Mouse (Mus musculus): ENCODE results near the gene Rab5c.

Gene Rab5c

DNA sequence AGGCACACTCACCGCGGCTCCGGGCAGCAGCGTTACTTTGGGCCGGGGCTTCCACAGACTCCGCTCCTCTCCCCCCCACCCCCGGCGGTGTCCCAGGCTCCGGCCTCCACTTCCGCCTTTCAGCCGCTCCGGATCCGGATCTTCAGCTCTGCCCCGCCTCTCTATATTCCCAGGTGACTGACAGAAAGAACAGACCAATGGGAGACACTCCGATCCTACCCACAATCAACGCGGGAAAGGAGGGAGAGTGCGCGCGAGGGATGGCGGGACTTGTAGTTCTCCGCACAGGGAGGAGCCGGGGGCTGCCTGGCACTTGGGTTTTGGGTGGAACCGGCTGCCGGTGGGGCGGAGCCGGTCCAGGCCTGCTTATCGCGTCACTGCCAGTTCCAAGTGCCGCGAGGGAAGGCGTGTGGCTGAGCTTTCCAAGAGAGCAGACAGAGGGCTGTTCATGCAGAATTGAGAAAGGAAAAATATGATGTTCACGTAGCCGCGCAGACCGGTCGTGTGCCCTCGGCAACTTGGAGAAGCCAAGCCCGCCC lies at the start of gene Rab5c:
Rab5c (minus strand) TSS at position 150 of the 539 bp plus-strand sequence.
- DNase-seq (ENCODE audit: low read depth, low spot score), result peak; percentile 98

DNA sequence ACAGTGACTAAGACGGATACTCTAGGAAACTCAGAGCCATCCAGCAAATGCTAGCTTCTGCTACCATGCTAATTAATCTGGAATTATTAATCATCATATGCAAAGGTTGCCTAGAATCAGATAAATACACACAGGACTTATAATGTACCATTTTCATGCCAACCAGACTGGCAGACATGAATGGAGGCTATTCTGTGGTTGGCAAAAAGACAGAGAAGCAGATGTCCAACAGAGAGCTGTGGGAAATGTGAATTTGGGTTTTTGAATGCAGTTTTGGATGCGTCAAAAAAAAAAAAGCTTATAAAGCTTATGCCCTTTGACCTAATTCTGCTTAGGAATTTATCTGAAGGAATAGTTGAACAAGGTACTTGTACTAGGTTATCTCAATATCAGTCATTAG lies 47.8 kb upstream of the Rab5c start:
- DNase-seq (ENCODE audit: low read depth, low spot score), result no peak

DNA sequence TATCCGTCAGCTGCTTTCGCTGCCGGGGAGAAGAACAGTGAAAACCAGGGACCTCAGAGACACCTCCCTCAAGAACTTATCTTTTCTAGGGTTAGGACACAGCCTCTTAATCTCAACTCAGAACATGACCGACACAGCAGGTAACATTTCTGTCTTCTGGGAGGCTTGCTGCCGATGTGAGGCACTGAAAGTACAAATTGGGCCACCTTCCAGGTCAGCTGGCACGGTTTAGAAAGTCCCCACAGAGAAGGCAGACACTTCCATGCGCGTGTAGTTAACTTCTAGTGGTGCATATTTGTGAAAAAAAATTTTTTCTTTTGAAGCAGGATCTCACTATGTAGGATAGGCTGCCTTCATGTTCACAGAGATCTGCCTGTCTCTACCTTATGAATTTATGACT lies 46.3 kb upstream of the Rab5c start:
- DNase-seq (ENCODE audit: low read depth, low spot score), result no peak

DNA sequence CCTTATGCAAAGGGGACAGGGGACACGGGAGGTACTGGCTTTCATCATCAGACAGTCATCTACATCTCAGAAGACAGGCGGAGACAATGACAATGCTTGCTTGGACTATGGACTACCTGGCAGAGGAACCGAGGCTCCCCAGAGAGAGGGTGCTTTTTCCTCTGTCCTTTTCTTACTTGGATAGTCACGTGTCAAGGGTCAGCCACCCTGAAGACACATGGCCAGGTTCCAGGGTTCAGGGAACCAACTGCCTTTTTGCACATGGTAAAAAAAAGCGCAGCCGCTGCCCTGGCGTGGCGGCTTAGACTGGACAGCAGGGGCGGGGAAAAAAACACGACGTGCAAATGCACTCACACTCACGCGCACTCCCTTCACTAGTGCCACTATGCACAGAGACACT lies 44.6 kb upstream of the Rab5c start:
- no peak for DNase-seq (ENCODE audit: low read depth, low spot score)

DNA sequence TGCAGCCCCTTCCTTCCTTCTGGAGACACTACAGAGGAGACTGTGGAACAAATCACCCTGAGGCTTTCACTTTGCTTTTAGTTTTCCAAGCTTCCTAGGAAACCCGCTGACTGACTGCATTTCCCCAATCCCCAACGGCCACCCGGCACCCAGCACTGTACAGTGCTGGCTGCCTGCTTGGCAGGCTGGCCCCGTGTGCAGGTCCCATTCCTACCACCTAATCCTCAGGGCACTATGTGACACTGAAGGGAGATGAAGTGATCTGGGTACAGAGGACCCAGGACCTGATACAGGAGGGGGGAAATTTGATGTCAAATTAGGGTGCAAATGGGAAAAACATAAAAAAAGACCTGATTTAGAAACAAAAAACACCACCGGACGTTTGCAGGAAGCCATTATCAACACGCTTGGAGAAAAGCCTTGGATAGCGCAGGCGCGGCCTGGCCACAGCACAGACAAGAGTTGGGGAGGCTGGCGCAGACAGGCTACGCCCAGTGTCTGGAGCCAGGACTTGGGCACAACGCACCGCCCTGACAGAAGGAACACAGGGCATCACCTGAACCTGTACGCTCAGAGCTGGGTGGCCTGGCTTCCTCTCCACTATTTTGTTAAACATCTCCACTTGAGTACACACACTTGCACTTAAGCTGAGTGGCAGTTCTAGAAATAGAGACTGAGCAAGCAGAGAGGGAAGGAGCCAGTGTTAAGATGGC lies 43.9 kb upstream of the Rab5c start:
- no peak for DNase-seq (ENCODE audit: low read depth, low spot score)

DNA sequence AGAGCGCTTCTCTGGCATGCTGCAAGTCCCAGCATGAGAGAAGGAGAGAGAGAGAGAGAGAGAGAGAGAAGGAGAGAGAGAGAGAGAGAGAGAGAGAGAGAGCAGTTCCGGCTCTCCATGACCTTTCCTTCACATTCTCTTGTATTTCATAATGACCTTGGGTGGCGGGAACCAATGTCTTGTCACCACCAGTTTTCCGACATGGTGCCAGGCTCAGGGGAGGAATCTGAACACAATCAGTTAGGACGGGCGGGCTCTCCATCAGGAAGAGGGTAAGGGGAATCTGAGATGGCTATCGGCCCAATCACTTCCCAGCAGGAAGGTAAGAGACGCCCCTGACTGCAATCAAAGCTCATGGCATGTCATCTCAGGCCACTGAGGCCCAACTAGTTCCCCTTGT lies 42.2 kb upstream of the Rab5c start:
- DNase-seq (ENCODE audit: low read depth, low spot score), result no peak

DNA sequence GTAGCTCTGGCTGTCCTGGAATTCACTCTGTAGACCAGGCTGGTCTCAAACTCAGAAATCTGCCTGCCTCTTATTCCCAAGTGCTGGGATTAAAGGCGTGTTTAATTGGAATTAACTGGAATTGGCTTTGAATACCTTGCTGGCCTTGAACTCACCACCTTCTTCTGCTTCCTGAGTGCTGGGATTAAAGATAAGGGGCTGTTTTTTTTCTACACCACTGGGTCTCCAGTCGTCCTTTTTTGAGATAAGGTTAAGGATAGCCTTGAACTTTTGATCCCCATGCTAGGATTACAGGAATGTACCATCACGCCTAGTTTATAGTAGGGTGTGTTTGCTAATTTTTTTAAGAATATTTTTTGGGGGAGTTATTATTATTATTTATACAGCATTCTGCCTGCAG lies 40.1 kb upstream of the Rab5c start:
- DNase-seq (ENCODE audit: low read depth, low spot score), result no peak

DNA sequence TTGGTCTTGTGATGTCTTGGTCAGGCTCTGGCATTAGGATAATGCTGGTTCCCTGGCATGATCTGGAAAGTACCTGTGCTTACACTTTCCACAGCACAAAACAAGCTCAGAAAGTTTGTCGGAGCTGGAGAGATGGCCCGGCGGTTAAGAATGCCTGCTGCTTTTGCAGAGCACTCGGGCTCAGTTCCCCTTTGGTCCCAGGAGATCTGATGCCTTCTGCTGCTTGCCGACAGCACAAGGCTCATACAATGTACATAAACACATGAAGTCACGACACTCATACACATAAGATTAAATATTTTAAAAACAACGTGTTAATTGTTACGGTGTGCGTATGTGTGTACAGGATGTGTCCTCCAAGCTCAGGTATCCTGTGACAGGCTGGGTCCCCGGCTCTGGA lies 37.9 kb upstream of the Rab5c start:
- DNase-seq (ENCODE audit: low read depth, low spot score), result no peak

DNA sequence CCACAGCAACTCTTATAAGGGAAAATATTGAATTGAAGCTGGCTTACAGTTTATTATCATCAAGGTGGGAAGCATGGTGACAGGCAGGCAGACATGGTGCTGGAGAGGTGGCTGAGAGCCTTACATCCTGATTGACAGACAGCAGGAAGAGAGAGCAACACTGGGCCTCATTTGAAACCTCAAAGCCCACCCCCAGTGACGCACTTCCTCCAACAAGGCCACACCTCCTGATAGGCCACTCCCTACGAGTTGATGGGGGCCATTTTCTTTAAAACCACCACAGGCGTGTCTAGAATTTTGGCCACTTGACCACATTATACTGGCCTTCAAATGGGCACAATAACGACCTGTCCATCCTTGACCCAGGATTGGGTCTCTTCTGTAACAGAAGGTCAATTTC lies 36.2 kb upstream of the Rab5c start:
- DNase-seq (ENCODE audit: low read depth, low spot score), result no peak

DNA sequence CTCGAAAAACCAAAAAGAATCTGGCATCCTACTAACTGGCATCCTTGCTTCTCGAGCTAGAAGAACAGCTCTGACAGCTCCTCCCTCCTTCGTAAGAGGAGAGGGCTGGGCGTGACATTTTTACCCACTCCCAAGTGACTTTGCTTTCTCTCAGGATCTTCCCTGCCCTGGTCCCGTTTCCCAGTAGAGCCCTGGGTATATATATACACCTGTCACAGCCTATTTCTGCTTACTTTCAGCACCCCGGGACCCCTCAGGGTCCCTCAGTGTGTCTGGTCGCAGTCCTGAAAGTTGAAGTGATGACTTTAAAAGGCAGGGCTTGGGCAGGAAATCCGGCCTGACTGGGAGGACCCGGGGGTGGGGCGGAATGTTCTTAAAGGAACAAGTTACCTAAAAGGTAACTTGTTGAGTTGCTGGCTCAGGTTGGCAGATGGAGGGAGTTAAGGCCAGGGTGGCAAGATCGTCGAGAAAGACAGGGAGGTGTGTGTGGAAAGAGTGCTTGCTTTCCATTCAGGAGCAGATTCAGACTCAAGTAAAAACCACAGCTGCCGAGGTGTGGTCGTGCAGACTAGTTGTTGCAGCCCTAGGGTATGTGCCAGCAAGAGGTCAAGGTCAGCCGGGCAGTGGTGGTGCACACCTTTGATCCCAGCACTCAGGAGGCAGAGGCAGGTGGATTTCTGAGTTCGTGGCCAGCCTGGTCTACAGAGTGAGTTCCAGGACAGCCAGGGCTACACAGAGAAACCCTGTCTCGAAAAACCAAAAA lies 32.8 kb upstream of the Rab5c start, which contains the start of gene Ghdc:
Ghdc (minus strand) TSS at position 312 of the 763 bp plus-strand sequence.
- DNase-seq (ENCODE audit: low read depth, low spot score), result peak; percentile 39

DNA sequence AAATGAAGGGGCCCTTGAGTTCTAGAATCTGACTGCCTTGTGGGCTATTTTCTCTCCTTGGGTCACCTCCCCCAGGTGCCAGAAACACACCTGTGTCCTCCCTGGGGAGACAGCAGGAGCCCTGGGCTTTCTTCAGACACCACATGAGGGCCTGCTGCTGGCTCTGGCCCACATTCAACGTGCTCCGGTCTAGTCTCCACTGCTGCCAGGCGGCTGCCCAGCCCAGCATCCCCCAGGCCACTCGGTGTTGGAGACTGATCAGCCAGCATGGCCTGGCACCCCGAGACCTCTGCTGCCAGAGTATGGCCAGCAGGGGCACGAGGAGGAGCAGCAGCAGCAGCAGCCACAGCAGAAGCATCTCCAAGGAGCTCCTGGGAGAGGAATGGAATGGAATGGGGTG lies 32.0 kb upstream of the Rab5c start:
- DNase-seq (ENCODE audit: low read depth, low spot score), result no peak

DNA sequence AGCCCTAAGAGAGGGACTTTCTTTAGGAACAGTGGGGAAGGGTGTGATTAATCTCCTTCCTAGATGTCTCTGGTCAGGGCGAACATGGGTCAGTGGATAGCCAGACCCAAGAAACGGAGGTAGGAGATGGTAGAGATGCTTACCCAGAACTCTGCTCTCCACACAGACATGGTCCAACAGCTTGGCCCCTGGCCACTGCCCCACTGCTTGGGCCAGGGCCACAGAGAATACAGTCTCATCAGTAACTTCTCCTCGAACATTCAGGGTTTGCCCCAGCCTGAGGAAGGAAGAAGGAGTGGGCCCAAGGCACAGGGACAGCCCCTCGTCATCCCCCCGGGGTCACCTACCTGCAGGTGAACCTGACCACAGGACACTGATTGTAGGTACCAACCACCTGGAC lies 29.9 kb upstream of the Rab5c start:
- no peak for DNase-seq (ENCODE audit: low read depth, low spot score)

DNA sequence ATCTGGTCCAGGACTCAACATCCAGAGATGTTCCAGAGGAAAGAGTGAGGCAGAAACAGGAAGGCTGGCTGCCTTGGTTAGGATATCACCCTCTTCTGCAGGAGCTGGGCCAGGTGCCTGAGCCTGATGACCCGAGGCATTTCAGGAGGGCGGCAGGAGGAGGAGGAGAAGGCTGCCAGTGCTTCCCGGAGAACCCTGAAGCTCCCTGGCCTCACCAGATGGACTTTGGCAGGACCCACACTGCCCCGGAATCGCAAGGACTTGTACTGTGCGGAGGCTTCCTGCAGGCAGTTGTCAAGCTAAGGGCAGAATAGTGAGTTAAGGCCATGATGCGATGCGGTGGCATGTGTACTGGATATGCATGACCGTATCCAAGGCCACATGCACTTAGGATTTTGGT lies 28.7 kb upstream of the Rab5c start:
- no peak for DNase-seq (ENCODE audit: low read depth, low spot score)

DNA sequence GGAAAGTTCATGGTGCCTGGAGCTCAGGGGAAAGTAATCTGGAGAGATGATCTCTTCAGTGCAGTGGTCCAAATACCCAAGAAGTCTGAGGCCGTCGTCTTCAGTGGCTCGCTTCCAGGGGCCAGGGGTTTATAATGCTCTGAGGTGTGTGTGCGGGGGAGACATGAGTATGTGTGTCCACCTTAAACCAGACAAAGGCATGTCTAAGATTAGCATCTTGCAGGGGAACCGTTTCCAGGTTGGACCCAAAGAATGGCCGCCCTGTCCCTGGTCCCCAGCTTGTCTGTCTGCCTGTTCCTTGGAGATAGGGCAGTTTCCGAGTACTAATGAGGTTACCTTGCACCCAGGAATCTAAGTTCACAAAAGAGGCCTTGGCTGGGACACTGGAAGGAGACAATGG lies 24.8 kb upstream of the Rab5c start, which contains the start of gene Hcrt:
Hcrt (minus strand) TSS at position 101 of the 400 bp plus-strand sequence.
- DNase-seq (ENCODE audit: low read depth, low spot score), result no peak

DNA sequence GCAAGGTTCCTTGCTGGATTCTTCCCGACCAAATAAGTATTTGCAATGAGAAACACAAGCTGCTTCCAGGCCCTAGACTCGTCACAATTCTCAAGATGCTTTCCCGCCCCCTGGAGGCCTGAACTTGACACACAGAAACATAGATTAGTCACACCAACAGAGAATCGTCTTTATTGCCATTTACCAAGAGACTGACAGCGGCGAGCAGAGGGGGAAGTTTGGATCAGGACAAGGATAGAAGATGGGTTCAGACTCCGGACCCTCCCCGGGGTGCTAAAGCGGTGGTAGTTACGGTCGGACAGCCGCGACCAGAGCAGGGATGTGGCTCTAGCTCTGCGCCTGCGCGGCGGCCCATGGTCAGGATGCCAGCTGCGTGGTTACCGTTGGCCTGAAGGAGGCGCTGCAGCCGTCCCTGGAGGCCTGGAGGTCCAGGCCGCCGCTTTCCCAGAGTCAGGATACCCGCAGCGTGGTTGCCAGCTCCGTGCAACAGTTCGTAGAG lies 23.6 kb upstream of the Rab5c start:
- DNase-seq (ENCODE audit: low read depth, low spot score), result peak; percentile 66

DNA sequence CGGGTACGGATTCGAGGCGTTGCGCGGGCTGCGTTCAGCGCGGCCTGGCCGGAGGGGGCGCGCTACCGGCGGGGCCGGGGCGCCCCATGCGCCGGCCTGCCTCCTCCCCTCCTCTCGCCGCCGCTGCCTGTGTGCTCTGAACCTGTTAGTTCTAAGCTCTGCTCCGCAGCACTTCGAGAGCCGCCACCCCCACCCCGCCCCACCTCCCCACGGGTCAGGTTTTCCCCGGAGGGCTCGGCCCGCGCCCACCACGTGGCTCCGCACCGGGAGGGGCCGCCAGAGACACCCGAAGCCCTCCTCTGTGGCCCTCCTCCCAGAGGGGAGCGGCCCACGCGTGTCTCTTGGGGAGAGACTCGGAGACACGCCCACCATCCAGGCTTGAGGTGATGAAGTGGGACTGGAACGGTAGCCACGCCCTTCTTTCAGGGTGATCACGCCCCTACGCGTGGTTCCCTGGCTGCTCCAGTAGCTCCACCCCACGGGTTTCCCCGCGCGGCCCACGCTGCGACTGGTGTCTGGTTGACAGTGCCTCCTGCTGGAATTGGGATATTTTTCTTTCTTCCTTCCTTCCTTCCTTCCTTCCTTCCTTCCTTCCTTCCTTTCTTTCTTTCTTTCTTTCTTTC lies 21.7 kb upstream of the Rab5c start, which contains the start of gene Kcnh4:
Kcnh4 (minus strand) TSS at position 332 of the 623 bp plus-strand sequence.
- DNase-seq (ENCODE audit: low read depth, low spot score), result no peak

DNA sequence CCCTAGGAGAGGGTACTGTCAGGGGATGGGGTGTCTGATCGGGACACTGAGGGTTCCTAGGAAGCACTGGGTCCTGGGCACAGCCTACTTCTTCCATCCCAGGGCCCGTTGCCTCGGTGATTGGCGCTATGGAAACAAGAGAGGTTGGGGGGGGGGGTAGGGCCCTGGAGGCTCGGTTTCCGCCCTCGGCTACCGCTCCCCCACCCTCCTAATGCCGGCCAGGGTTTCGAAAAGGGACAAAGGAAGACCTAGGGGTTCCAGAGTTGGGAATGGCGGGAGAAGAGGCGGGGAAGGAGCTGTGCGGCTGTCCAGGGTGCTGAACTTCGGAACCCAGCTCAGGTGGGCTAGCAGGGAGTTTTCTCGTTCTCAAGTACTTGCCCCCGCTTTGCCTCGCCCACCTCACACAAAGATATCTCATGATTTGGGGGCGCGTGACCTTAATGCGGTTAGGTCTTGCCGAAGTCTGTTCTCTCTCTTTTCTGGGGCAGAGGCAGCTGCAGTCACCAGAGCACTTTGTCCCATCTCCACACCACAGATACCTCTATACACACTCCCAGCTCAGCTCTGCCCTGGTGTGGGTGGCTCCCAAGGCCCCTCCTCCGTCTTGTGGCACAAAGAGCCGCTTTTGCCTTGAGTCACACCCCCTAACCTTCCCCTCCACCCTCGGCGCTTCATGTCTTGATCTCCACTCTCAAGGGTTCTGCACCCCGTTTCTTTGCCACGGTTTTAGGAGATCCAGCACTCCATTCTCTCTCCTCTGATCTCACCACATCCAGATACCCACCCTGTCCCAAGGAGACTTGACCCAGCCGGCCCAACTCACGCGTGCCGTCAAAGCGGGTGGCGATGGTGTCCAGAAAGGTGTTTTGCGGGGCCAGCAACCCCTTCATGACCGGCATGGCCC lies 20.9 kb upstream of the Rab5c start:
- DNase-seq (ENCODE audit: low read depth, low spot score), result peak; percentile 57

DNA sequence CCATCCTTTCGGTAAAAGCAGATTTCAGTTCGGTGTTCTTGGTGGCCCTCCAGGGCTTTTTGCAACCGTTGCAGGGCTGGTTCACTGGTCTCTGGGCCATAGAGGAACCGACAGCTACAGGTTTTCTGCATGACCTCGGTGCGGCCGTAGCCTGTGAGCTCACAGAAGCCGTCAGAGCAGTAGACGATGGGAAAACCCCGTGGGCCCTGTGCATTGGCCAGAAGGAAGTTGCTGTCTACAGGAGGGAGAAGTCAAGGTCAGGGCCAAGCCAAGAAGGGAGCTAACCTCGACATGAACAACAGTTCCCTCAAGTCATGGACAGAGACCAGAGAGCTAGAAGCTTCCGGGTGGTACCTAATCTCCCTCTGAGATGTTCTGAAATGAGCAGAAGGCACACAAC lies 19.6 kb upstream of the Rab5c start:
- no peak for DNase-seq (ENCODE audit: low read depth, low spot score)

DNA sequence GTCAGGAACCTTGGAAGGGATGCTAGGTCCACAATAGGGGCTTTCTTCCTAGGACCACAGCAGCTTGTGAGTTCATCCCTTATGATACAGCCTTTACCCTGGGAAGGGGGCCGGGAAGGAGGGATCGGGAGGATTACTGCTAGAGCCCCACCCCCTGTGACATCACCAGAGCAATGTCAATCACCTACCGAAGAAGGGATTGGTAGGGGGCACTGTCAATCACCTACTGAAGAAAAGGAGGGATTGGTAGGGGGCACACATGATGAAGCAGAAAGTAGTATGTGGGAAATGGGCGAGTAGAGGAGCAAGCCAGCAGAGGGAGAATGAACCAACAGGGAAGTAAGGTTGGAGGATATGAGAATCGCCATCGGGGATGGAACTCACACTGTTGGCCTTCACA lies 18.5 kb upstream of the Rab5c start:
- DNase-seq (ENCODE audit: low read depth, low spot score), result no peak

DNA sequence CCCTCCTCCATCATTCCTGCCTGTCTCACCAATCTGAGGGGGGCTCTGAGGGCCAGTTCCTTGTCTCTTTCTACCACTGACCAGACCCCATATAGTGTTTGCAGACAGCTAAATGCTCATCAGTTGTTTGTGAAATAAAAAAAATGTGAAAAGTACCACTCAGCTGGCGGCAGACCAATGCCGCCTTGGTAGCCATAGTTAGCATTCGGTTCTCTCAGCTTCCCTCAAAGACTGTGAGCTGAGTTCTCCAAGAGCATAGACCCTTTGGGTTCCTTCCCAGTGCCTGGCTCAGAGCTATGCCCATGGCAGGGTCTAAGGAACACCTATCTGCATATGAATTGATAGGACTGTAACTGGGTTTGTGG lies 16.7 kb upstream of the Rab5c start:
- no peak for DNase-seq (ENCODE audit: low read depth, low spot score)

DNA sequence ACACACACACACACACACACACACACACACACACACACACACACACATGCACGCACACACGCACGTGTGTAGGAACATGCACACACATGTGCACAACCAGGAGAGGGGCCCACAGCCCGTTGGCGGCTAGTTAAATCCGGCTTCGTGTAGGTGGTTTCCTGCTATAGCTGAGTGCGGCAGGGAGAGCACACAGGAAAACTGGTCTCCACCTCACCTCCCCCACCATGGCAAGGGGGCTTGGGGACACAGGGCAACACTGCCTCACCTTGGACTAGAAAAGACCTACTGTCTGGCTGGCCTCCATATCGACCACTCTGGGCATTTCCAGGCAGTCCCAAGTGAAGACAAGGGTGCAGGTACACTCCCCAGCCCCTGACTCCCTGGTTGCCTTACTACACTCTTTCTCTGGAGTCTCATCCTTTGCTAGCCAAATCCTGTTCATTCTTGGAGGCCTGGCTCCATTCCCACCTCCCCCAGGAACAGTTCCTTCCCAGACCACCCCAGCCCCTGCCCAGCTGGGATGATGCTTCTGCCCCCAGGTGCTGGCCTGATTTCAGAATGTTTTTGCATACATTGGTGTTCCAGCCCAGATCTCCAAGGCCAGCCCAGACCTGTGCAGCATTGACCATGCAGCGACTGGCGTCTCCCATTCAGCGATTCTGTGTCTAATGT lies 16.1 kb upstream of the Rab5c start:
- no peak for DNase-seq (ENCODE audit: low read depth, low spot score)

All from embryo, embryonic 11.5 days (tissue).